Mouse (Mus musculus) thymus, postnatal 36 days (tissue): ENCODE measurements around the gene Nkx3-2.

Experiments
- DNase-seq, 2 experiments: peaks; one replicate each; pipeline ENCODE4 v3.0.0; 2022; ENCODE audit warnings: mixed read lengths in 2 of 2

Nkx3-2 gene

DNA sequence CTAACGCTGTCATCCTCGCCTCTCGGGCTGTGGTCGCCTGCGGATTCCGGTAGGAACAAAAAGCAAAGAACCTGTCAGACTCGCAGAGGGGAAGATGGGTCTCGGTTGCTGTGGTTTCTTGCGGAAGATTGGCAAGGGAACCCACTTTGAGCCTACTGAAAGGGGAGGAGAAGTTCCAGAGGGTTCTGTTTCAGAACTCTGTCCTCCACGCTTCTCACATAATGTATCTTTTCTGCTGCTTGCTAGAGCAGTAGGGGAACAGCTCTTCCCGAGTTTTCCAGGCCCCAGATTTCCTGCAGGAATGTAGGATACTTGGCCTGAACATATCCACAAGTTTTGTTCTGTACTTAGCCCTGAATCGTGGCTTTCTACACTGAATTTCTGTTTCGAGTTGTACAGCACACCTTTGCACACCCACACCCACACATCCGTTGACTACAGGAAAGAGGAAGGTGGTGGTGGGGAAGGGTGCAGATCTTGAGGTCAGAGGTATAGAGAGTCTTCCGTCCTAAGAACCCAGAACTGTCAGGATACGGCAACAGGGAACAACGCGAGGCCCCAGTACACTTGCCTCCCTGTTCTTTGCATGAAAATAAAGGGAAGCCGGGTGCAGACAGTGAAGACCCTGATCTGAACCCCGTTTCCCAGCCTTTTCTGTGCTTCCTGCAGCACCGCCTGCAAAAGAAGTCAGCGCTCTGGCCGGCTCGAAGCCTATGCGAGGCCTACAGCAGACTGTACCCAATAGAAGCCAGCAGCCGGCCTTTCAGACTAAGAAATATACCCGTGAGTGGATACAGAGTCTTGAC, 2.0 kb downstream of the Nkx3-2 start:
- DNase-seq: no peak

DNA sequence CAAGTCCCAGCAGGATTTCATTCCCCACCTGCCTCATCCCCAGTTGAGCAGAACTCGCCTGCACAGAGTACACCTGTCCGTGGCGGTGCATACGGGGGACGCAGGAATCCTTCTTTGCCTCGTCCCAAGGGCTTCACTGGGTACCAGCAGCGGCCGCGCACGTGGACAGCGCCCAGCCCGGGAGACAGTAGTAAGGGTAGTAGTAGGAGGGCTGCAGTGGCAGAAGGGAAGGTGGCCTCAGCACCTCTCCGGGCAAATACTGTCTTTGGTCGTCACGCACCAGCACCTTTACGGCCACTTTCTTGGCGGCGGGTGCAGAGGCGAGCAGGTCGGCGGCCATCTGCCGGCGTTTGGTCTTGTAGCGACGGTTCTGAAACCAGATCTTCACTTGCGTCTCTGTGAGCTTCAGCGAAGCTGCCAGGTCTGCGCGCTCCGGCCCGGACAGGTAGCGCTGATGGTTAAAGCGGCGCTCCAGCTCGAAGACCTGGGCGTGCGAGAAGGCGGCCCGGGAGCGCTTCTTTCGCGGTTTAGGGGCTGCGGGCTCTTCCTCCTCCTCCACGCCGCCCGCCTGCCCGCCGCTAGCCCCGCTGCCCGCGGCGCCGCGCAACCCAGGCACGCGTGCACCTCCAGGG, 2.7 kb downstream of the Nkx3-2 start:
- no peak for DNase-seq

DNA sequence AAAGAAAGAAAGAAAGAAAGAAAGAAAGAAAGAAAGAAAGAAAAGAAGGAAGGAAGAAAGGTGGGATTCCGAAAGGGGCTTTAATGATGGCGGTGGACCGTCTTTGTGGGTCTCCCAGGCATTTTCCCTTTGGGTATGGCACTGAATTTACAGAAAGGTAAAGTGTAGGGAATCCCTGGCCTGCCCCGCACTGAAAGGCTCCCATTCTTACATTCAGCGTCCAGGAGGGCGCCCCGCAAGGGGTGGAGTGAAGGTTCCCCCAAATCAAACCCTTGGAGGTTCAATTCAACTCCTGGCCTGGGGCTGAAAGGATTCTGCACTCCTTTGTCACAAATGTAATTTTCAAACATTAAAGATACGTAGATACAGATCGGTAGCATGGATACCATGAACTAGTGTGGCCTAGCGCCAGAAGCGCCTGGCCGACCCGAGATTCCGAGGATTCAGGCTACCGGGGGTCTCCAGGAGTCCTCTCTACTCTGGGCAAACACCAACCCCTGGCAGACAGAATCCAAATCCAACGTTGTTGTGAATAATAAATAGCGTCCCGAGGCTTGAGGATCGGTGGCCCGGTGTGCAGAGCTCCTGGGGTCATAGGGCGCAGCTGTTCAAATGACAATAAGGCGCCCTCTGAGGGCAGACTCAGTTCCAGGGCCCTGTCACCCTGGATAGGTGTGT, 3.3 kb downstream of the Nkx3-2 start:
- DNase-seq: no peak

DNA sequence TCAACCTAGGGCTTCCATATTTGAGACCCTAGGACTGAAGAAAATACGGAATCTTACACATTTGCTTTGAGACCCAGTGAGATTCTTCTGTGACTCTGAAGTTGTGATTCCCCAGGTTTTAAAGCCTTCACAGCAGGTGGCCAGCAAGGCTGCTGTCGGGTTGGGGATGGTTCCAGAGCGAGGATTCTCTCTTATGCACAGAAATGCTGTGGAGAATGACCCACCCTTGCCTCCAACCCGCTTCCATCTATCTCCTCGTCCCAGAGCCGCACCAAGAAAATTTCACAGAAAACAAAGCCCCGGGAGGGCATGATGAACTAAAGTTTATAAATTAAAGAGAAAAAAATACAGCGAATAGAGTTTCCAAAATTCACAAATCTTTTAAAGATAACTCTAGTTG, 4.2 kb downstream of the Nkx3-2 start:
- no peak for DNase-seq

- no peak for DNase-seq
Measured at GRCm38 (mm10) chr5:41758671-41759639, 5.3 kb downstream of the Nkx3-2 start.

GRCm38 (mm10) chr5:41757338-41757737, 7.0 kb downstream of the Nkx3-2 start:
- no peak for DNase-seq

DNA sequence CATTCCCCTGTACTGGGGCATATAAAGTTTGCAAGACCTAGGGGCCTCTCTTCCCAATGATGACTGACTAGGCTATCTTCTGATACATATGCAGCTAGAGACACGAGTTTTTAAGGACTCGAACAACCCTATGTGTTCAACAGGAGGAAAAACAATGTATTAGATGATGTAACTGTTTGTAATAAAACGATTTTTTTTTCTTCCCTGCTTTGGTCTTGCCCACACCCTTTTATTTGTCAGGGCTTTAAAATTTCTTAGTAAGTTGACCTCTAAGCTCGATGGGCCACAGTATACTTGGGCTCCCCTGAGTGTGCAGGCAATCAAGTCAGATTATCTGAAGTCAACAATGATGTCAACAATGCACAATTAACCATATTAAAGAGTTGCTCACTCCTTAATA, 7.9 kb downstream of the Nkx3-2 start:
- DNase-seq: no peak

DNA sequence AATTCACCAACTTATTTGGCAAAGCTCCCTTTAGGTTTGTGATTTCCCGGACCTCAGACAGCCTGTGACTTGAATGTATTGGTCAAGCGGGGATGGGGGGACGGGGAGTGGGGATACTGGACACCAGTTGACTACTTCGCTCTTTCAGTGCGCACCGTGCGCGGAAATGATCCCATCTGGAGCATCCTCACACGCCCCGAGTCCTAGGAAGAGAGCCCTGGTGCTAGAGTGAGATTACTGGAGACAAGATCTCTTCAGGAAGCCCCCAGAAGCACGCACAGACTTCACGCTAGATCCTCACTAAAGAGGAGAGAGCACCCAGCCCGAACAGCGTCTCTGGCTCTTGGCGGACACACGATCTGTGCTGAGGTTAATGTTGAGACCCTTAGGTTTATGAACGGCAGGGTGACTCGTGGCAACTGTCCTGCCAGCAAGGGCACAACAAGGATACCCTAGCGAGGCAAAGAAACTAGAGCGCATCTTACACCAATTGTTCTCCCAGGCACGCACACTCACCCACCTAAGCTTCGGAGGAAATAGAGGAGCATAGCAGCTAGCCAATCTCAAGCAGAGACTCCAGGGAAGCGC, 8.8 kb downstream of the Nkx3-2 start:
- no peak for DNase-seq

DNA sequence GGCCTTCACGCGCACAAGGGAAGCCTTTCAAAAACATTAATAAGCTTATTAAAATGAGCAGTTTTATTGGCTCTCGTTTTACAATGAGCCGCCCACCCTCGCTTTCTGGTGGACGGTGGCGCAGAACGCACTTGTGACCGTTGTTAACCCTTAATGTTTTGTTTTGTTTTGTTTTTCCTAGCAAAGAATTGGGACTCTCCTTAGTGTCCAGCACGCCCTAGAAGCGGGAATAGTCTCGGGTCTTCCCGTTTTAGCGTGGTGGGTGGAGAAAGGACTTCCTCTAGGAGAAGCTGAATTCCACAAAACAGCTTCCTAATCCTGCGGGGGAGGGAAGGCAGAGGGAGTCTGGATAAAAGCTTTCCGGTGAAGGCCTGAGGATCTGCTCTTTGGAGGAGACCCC, 9.5 kb downstream of the Nkx3-2 start:
- DNase-seq: no peak

GRCm38 (mm10) chr5:41754226-41754775, 10.0 kb downstream of the Nkx3-2 start:
- DNase-seq: no peak

- no peak for DNase-seq
Measured at GRCm38 (mm10) chr5:41752721-41753120, 11.6 kb downstream of the Nkx3-2 start.

DNA sequence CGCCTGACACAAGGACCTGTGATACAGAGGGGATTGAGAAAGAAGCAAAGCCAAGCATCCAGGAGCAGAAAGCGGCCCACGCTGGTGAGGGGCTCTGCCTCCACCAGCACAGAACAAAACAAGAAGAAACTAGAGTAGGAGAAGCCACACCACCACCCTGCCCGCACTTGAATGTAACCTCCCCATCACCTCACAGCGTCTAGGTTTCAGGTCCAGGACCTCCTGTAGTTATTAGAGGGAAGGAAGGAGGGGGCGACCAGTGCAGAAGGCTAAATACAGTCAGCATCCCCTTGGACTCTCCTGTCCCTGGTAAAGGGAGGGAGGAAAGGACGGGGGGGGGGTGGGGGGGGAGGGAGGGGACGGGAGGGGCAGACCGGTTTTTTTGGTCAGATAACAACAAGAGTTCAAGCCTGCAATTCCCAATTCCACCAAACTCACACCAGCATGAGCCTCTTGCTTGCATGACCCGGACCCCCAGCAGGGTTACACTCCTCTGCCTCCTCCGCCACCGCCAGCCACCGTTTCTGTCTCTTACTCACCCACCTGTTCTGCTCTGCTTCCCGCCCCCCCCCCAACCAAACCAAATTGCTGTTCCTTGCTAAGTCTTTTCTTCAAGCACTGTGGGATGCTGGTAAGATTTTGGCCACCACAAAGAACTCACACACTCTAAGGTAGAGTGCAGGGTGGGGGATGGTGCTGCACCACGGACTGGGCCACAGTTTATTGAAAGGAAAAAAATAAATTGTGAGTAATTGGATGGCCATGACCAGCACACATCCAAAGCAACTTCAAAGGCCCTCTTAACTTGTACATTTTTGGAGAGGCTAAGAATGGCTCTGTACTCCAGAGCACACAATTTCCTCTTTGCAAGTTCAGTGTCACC, 19.2 kb downstream of the Nkx3-2 start:
- DNase-seq: no peak

GRCm38 (mm10) chr5:41744234-41744633, 20.1 kb downstream of the Nkx3-2 start:
- DNase-seq: no peak

GRCm38 (mm10) chr5:41738817-41739216, 25.5 kb downstream of the Nkx3-2 start:
- no peak for DNase-seq

DNA sequence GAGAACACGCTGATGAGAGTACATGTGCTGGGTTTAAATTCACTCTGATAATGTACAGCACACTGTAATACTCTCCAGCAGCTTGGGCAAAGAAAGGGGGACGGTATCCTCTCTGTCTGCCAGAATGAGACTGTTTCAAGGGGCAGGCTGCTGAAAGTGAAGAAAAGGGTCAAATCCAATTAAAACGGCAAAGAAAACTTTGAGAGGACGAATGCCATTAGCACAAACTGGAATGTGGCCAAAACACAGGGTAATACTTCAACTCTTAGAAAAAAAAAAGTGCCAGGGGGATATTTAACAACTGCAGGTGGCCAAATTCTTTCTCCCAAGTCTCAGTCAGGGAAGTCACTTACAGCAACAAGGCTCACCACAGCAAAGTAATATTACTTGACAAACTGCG, 27.3 kb downstream of the Nkx3-2 start:
- no peak for DNase-seq

- DNase-seq: no peak
Measured at GRCm38 (mm10) chr5:41727017-41727416, 37.3 kb downstream of the Nkx3-2 start.

GRCm38 (mm10) chr5:41725573-41725972, 38.7 kb downstream of the Nkx3-2 start:
- DNase-seq: no peak
